Mouse (Mus musculus) thymus, postnatal 14 days (tissue): ENCODE measurements around the gene Stard9.
A peak's percentile ranks its signal among the peaks of the same experiment; 100 is the strongest.

Source experiments
- DNase-seq: peaks from one replicate; pipeline ENCODE4 v3.0.0; 2021

The Stard9 gene

GRCm38 (mm10) chr2:120628886-120629735, at the start of gene Stard9:
Gene Stard9, plus strand, starts transcription at chr2:120629121.
- peak; percentile 98 for DNase-seq

GRCm38 (mm10) chr2:120589759-120590158, 39.2 kb upstream of the Stard9 start:
- DNase-seq = no peak

GRCm38 (mm10) chr2:120592227-120592626, 36.7 kb upstream of the Stard9 start:
- no peak for DNase-seq

GRCm38 (mm10) chr2:120597734-120598133, 31.2 kb upstream of the Stard9 start:
- no peak for DNase-seq

GRCm38 (mm10) chr2:120599506-120599905, 29.4 kb upstream of the Stard9 start:
- no peak for DNase-seq

- DNase-seq = peak; percentile 33
Measured at GRCm38 (mm10) chr2:120606021-120606690, 22.8 kb upstream of the Stard9 start.

- peak; percentile 96 for DNase-seq
Measured at GRCm38 (mm10) chr2:120608830-120609723, 19.8 kb upstream of the Stard9 start, which contains the start of the genes Haus2 and Lrrc57. Gene Haus2, plus strand, starts transcription at chr2:120609383. Gene Lrrc57, minus strand, starts transcription at chr2:120609520.

- no peak for DNase-seq
Measured at GRCm38 (mm10) chr2:120616279-120617163, 12.4 kb upstream of the Stard9 start.

GRCm38 (mm10) chr2:120619538-120619937, 9.4 kb upstream of the Stard9 start:
- no peak for DNase-seq

GRCm38 (mm10) chr2:120622920-120623319, 6.0 kb upstream of the Stard9 start:
- no peak for DNase-seq

GRCm38 (mm10) chr2:120628076-120628865, 650 bp upstream of the Stard9 start:
- DNase-seq = no peak

GRCm38 (mm10) chr2:120630246-120630645, 1.3 kb downstream of the Stard9 start:
- DNase-seq = no peak

GRCm38 (mm10) chr2:120630655-120631054, 1.7 kb downstream of the Stard9 start:
- DNase-seq = no peak

- DNase-seq = no peak
Measured at GRCm38 (mm10) chr2:120631521-120631920, 2.6 kb downstream of the Stard9 start.

GRCm38 (mm10) chr2:120631957-120632356, 3.0 kb downstream of the Stard9 start:
- no peak for DNase-seq

GRCm38 (mm10) chr2:120640835-120641234, 11.9 kb downstream of the Stard9 start:
- no peak for DNase-seq

GRCm38 (mm10) chr2:120643836-120644235, 14.9 kb downstream of the Stard9 start:
- DNase-seq = no peak

- no peak for DNase-seq
Measured at GRCm38 (mm10) chr2:120646777-120647176, 17.9 kb downstream of the Stard9 start.

- DNase-seq = no peak
Measured at GRCm38 (mm10) chr2:120652256-120652924, 23.5 kb downstream of the Stard9 start.

- DNase-seq = no peak
Measured at GRCm38 (mm10) chr2:120652925-120653284, 24.0 kb downstream of the Stard9 start.

- peak; percentile 7 for DNase-seq
Measured at GRCm38 (mm10) chr2:120654693-120655092, 25.8 kb downstream of the Stard9 start.
